Comparison of ENCODE assay signal across 7 mouse cellular contexts in genomic region chr13:80806172-80806571, GRCm38 (mm10).
A peak's percentile ranks its signal among the peaks of the same experiment; 100 is the strongest.
DNase-seq lines count a peak whose midpoint lies in the region; ATAC-seq and TF ChIP-seq lines count a peak whose summit lies in the region.

No protein-coding gene starts in this region.

- no peak overlapping the region for H3K9ac ChIP-seq in neural tube, embryonic 15.5 days (replicated peaks)
- no peak overlapping the region for H3K9ac ChIP-seq in hindbrain, embryonic 16.5 days (ENCODE audit: low read depth, low read length)

- H3K9me3 ChIP-seq in neural tube, embryonic 15.5 days (replicated peaks): no peaks in the 10 kb centered on the region
- H3K9me3 ChIP-seq in hindbrain, embryonic 16.5 days (ENCODE audit: control insufficient read depth, low read length): no peaks in the 10 kb centered on the region

- no peak overlapping the region for H3K4me3 ChIP-seq in neural tube, embryonic 15.5 days (replicated peaks)
- no peak overlapping the region for H3K4me3 ChIP-seq in hindbrain, embryonic 16.5 days (ENCODE audit: low read length)
- no peak overlapping the region for H3K4me3 ChIP-seq in lung, adult 2 months (replicated peaks; ENCODE audit: extremely low read depth, low read depth, low read length)

- DNase-seq in neural tube, embryonic 10.5 days (ENCODE audit: extremely low spot score, low spot score): peak; percentile 52
- DNase-seq in R1 (ENCODE audit: low read depth, low spot score): peak; percentile 78
- peak; percentile 4 to 21 for DNase-seq in cerebellum, postnatal 36 days
- peak; percentile 4 for DNase-seq in lung, adult 2 months
- peak; percentile 23 for DNase-seq in retina, postnatal 7 days (ENCODE audit: low read depth, low spot score)

- no peaks in the 10 kb centered on the region for H3K36me3 ChIP-seq in neural tube, embryonic 15.5 days
- H3K36me3 ChIP-seq in hindbrain, embryonic 16.5 days (ENCODE audit: control insufficient read depth, insufficient read depth, low read length): no peaks in the 10 kb centered on the region

- no peaks in the 10 kb centered on the region for H3K4me1 ChIP-seq in neural tube, embryonic 15.5 days
- H3K4me1 ChIP-seq in hindbrain, embryonic 16.5 days (ENCODE audit: control insufficient read depth, insufficient read depth, low read depth, low read length): no peaks in the 10 kb centered on the region
- H3K4me1 ChIP-seq in lung, adult 2 months (ENCODE audit: control insufficient read depth, insufficient read depth, low read length): no peaks in the 10 kb centered on the region

- peak; percentile 57 for TF ChIP-seq CTCF in lung, adult 2 months (IDR thresholded peaks at IDR 0.05; ENCODE audit: insufficient read depth, low read length)

- no peak for TF ChIP-seq POLR2A in lung, adult 2 months (IDR thresholded peaks at IDR 0.05; ENCODE audit: borderline replicate concordance, extremely low read depth, low read depth, low read length)

- no peak overlapping the region for H3K27ac ChIP-seq in neural tube, embryonic 15.5 days (replicated peaks)
- no peak overlapping the region for H3K27ac ChIP-seq in hindbrain, embryonic 16.5 days (ENCODE audit: low read depth, low read length)

- no peak overlapping the region for H3K4me2 ChIP-seq in neural tube, embryonic 15.5 days
- H3K4me2 ChIP-seq in hindbrain, embryonic 16.5 days (ENCODE audit: low read length): no peak overlapping the region

- H3K27me3 ChIP-seq in neural tube, embryonic 15.5 days (replicated peaks): no peaks in the 10 kb centered on the region
- no peaks in the 10 kb centered on the region for H3K27me3 ChIP-seq in hindbrain, embryonic 16.5 days (replicated peaks; ENCODE audit: control insufficient read depth, insufficient read depth, low read length)

- WGBS in neural tube, embryonic 15.5 days: 49% methylated on average over 2 of the region's 2 CpGs
- WGBS in hindbrain, embryonic 16.5 days: 55% methylated on average over 2 of the region's 2 CpGs
- WGBS in lung, adult 2 months: 25% methylated on average over 2 of the region's 2 CpGs

- no peak for ATAC-seq in neural tube, embryonic 15.5 days (ENCODE audit: low FRiP score)
- ATAC-seq in hindbrain, embryonic 16.5 days: peak; percentile 61; the same call in 1 of the 2 replicates

Comparison
In these comparisons a context has a peak if more than half of its experiments do, and no peak if none do; other contexts are left out.
1. DNase-seq: peak in every context shown above with its lines; median percentile 78 in R1; 52 in neural tube, embryonic 10.5 days; 23 in retina, postnatal 7 days; 12 in cerebellum, postnatal 36 days; 4 in lung, adult 2 months.